Mouse (Mus musculus): ENCODE data around the gene Atp6v0a1.

- TF ChIP-seq CTCF (IDR thresholded peaks at IDR 0.05; ENCODE audit: low read depth, low read length) (no peak), POLR2A (IDR thresholded peaks at IDR 0.05; ENCODE audit: extremely low read depth, insufficient read depth, low read length) (no peak)
Measured at GRCm38 (mm10) chr11:101062971-101063675, 53.9 kb downstream of the Atp6v0a1 start.

All from liver, adult 2 months (tissue).